15 mouse cellular contexts compared by ENCODE assay signal in the genomic region with DNA sequence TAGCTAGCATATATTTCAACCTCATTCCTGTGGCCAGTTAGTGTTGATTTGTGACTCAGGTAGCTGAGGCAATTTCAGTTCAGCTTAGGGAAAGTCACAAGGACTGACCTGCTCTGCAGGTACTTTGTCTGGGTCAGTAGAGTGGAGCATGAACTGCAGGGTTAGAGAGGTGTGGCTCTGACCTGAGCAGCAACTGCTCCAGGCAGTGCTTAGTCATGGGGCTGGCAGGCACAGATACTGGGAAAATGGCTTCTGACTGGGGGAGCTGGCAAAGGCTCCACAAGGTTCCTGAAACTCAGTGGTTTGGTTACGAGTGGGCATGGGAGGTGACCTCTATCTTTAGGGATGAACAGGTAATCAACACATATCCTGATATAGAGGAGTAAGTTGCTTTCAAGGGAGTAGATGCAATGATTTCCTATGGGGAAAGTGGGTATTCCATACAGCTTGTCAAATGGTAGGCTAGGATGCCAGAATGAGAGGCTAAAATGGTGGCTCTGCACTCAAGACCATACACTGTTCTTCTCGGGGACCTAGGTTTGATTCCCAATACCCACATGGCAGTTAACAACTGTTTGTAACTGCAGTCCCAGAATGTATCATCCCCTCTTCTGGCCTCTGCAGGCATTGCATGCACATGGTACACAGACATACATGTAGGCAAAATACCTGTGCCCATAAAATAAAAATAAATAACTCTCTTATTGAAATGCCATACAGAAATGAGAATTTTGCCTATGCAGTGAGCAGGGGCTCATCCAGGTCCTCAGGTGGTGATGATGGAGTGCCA.
DNase-seq lines count a peak whose midpoint lies in the region; ATAC-seq and TF ChIP-seq lines count a peak whose summit lies in the region.
"Had no signal": no experiment of that assay in that cellular context is flagged by ENCODE, and none has a peak within 500 bp of the region (broad histone marks: within the 10 kb centered on the region; RNA-seq: fewer than 3 reads in every experiment).

No protein-coding gene starts in this region.

- H3K4me1 ChIP-seq in kidney, embryonic 16.5 days (ENCODE audit: insufficient read depth, low read length), result no peaks in the 10 kb centered on the region
- H3K4me1 ChIP-seq in kidney, embryonic 14.5 days (ENCODE audit: control insufficient read depth, insufficient read depth, low read length), result no peaks in the 10 kb centered on the region
- H3K4me1 ChIP-seq in stomach, embryonic 15.5 days, result no peaks in the 10 kb centered on the region

- peak; percentile 14 for TF ChIP-seq CTCF in Patski (IDR thresholded peaks at IDR 0.05)

- H3K9ac ChIP-seq in kidney, embryonic 16.5 days (replicated peaks; ENCODE audit: low read length), result no peak overlapping the region
- no peak overlapping the region for H3K9ac ChIP-seq in kidney, embryonic 14.5 days (ENCODE audit: low read depth, low read length)
- H3K9ac ChIP-seq in stomach, embryonic 15.5 days, result no peak overlapping the region

- 89% methylated on average over 2 of the region's 2 CpGs for WGBS in kidney, embryonic 16.5 days
- 93% methylated on average over 2 of the region's 2 CpGs for WGBS in kidney, embryonic 14.5 days
- WGBS in stomach, embryonic 15.5 days, result 88% methylated on average over 2 of the region's 2 CpGs

- CTCF ChIA-PET in Patski (lab: Charles Lee), result no interaction called here

- no peaks in the 10 kb centered on the region for H3K9me3 ChIP-seq in kidney, embryonic 16.5 days (ENCODE audit: low read length)
- no peaks in the 10 kb centered on the region for H3K9me3 ChIP-seq in kidney, embryonic 14.5 days (ENCODE audit: control insufficient read depth, low read length)
- H3K9me3 ChIP-seq in stomach, embryonic 15.5 days, result no peaks in the 10 kb centered on the region

- POLR2A ChIA-PET in Patski (lab: Charles Lee), result no interaction called here

- no peak overlapping the region for H3K4me2 ChIP-seq in kidney, embryonic 16.5 days (replicated peaks; ENCODE audit: low read depth, low read length)
- no peak overlapping the region for H3K4me2 ChIP-seq in kidney, embryonic 14.5 days (replicated peaks; ENCODE audit: low read depth, low read length)
- no peak overlapping the region for H3K4me2 ChIP-seq in stomach, embryonic 15.5 days

- no peaks in the 10 kb centered on the region for H3K36me3 ChIP-seq in kidney, embryonic 16.5 days (ENCODE audit: insufficient read depth, low read length)
- no peaks in the 10 kb centered on the region for H3K36me3 ChIP-seq in kidney, embryonic 14.5 days (ENCODE audit: control insufficient read depth, insufficient read depth, low read length)
- no peaks in the 10 kb centered on the region for H3K36me3 ChIP-seq in stomach, embryonic 15.5 days

- DNase-seq in Patski (ENCODE audit: low read depth, low spot score), result no peak
- peak; percentile 86 for DNase-seq in liver
- no peak for DNase-seq in frontal cortex, postnatal 25 days (ENCODE audit: low spot score in 2 of 2)
- no peak for DNase-seq in right cerebral cortex, adult 2 months (ENCODE audit: low spot score in 2 of 2)
- DNase-seq: adrenal gland, adult 2 months; cerebellum, adult 8-10 months; heart, adult 18-20 months; kidney, adult 11 months; lung, postnatal 36 days; midbrain, embryonic 14.5 days; right cerebral cortex, postnatal 4 days had no signal

- no peak overlapping the region for H3K4me3 ChIP-seq in kidney, embryonic 16.5 days (ENCODE audit: low read length)
- H3K4me3 ChIP-seq in kidney, embryonic 14.5 days (ENCODE audit: low read length), result no peak overlapping the region
- no peak overlapping the region for H3K4me3 ChIP-seq in stomach, embryonic 15.5 days (replicated peaks)

- ATAC-seq in kidney, embryonic 16.5 days (ENCODE audit: low FRiP score, low TSS enrichment), result 0 out of 2 replicates have a peak, but pooled peaks have one; percentile 42
- ATAC-seq in kidney, embryonic 14.5 days (ENCODE audit: low FRiP score, low TSS enrichment), result no peak
- no peak for ATAC-seq in Patski
- ATAC-seq in stomach, embryonic 15.5 days (ENCODE audit: insufficient read depth, low FRiP score, low read depth), result peak; percentile 93
- ATAC-seq: CD4-positive, CD25-positive, alpha-beta regulatory T cell, adult 4 months had no signal

- in situ Hi-C loops in Patski (cut with MboI; ENCODE audit: low pct_unique_long_range_greater_than_20kb), result no loop called here

- H3K27ac ChIP-seq in kidney, embryonic 16.5 days (ENCODE audit: low read length), result no peak overlapping the region
- H3K27ac ChIP-seq in kidney, embryonic 14.5 days (ENCODE audit: low read depth, low read length), result no peak overlapping the region
- no peak overlapping the region for H3K27ac ChIP-seq in stomach, embryonic 15.5 days

- H3K27me3 ChIP-seq in kidney, embryonic 16.5 days (ENCODE audit: insufficient read depth, low read length), result no peaks in the 10 kb centered on the region
- no peaks in the 10 kb centered on the region for H3K27me3 ChIP-seq in kidney, embryonic 14.5 days (ENCODE audit: control insufficient read depth, insufficient read depth, low read length)
- peaks cover 9% of the 10 kb centered on the region for H3K27me3 ChIP-seq in Patski
- no peaks in the 10 kb centered on the region for H3K27me3 ChIP-seq in stomach, embryonic 15.5 days (replicated peaks)

Comparison
In these comparisons a context has a peak if more than half of its experiments do, and no peak if none do; other contexts are left out.
1. ATAC-seq: peak in kidney, embryonic 16.5 days (single experiment) and stomach, embryonic 15.5 days (single experiment); none in kidney, embryonic 14.5 days (single experiment) and Patski (single experiment).